Mouse (Mus musculus) midbrain, embryonic 12.5 days (tissue): ENCODE results near the gene Olfr110. TPM values are rescaled to one million over a fixed set of nuclear protein-coding genes. Genes with fewer than 3 reads are reported as not detected.

Source experiments
- polyA plus RNA-seq: library from polyadenylated mRNA; unstranded; fragments of >200 nt; fragmentation: Nextera tagmentation; extraction: Ambion mirVana; gene quantifications from 2 replicates; pipeline ENCODE4 v1.2.1, GENCODE M21; 2016

Olfr110 gene
- polyA plus RNA-seq, 1 experiment from 2014 or later = not detected

Other genes starting within 250 kb of the Olfr110 start
- gene Olfr98, start 228.7 kb upstream of the Olfr110 start, polyA plus RNA-seq = not detected in 2 replicates
- 0.99 and 1.6 TPM in 2 replicates for gene H2-M3, start 222.2 kb upstream of the Olfr110 start, polyA plus RNA-seq
- not detected in 2 replicates for gene Olfr99, start 209.0 kb upstream of the Olfr110 start, polyA plus RNA-seq
- gene Olfr101, start 188.2 kb upstream of the Olfr110 start, polyA plus RNA-seq = not detected in 2 replicates
- gene Olfr102, start 175.4 kb upstream of the Olfr110 start, polyA plus RNA-seq = not detected in 2 replicates
- gene Olfr103, start 152.8 kb upstream of the Olfr110 start, polyA plus RNA-seq = not detected in 2 replicates
- not detected in 2 replicates for gene Olfr104-ps, start 132.9 kb upstream of the Olfr110 start, polyA plus RNA-seq
- not detected in 2 replicates for gene Olfr105-ps, start 113.4 kb upstream of the Olfr110 start, polyA plus RNA-seq
- gene Olfr106-ps, start 102.1 kb upstream of the Olfr110 start, polyA plus RNA-seq = not detected in 2 replicates
- not detected in 2 replicates for gene Olfr107, start 93.2 kb upstream of the Olfr110 start, polyA plus RNA-seq
- gene Olfr108, start 47.0 kb upstream of the Olfr110 start, polyA plus RNA-seq = not detected in 2 replicates
- not detected in 2 replicates for gene Olfr109, start 33.6 kb upstream of the Olfr110 start, polyA plus RNA-seq
- gene H2-M2, start 8.9 kb upstream of the Olfr110 start, polyA plus RNA-seq = not detected in 2 replicates
- gene Olfr111, start 15.6 kb downstream of the Olfr110 start, polyA plus RNA-seq = not detected in 2 replicates
- not detected in 2 replicates for gene Olfr112, start 77.0 kb downstream of the Olfr110 start, polyA plus RNA-seq
- not detected in 2 replicates for gene Olfr113, start 85.2 kb downstream of the Olfr110 start, polyA plus RNA-seq
- not detected in 2 replicates for gene Olfr114, start 100.3 kb downstream of the Olfr110 start, polyA plus RNA-seq
- gene Olfr115, start 134.6 kb downstream of the Olfr110 start, polyA plus RNA-seq = not detected in 2 replicates
- gene Olfr116, start 134.7 kb downstream of the Olfr110 start, polyA plus RNA-seq = not detected in 2 replicates
- gene Olfr117, start 171.3 kb downstream of the Olfr110 start, polyA plus RNA-seq = not detected in 2 replicates
- not detected in 2 replicates for gene Olfr118, start 174.5 kb downstream of the Olfr110 start, polyA plus RNA-seq
- gene Olfr119, start 204.1 kb downstream of the Olfr110 start, polyA plus RNA-seq = not detected in 2 replicates
- gene Olfr120, start 229.3 kb downstream of the Olfr110 start, polyA plus RNA-seq = not detected in 2 replicates